Mouse (Mus musculus) heart, embryonic 12.5 days (tissue): Measurements from ENCODE around the gene Tnnt2. TPM values are rescaled to one million over a fixed set of nuclear protein-coding genes. Genes with fewer than 3 reads are reported as not detected.
A peak's percentile ranks its signal among the peaks of the same experiment; 100 is the strongest.

Experiments used
- ATAC-seq: fragments of 200-750 bp; cut with Nextera tagmentation; 2 replicates; pipeline ENCODE4 v1.8.0; 2017; ENCODE audit warnings: moderate TSS enrichment, moderate library complexity; ENCODE audit not compliant: insufficient number of reproducible peaks, low FRiP score
- H3K27ac ChIP-seq: fragments of 300-500 bp; sonication (generic); 2 replicates; pipeline ENCODE4 v1.5.1; 2016; ENCODE audit warnings: mild to moderate bottlenecking, moderate library complexity; ENCODE audit not compliant: poor library complexity, severe bottlenecking
- H3K27me3 ChIP-seq: fragments of 300-500 bp; sonication (generic); replicated peaks from 2 replicates; pipeline ENCODE4 v1.6.1; 2016; ENCODE audit warnings: mild to moderate bottlenecking, moderate library complexity
- H3K36me3 ChIP-seq: fragments of 300-500 bp; sonication (generic); 2 replicates; pipeline ENCODE4 v1.6.1; 2016; ENCODE audit warnings: mild to moderate bottlenecking, moderate library complexity
- H3K4me1 ChIP-seq: fragments of 300-500 bp; sonication (generic); replicated peaks from 2 replicates; pipeline ENCODE4 v1.6.1; 2016; ENCODE audit warnings: mild to moderate bottlenecking
- H3K4me2 ChIP-seq: fragments of 300-500 bp; sonication (generic); 2 replicates; pipeline ENCODE4 v1.6.1; 2016; ENCODE audit warnings: mild to moderate bottlenecking, moderate library complexity
- H3K4me3 ChIP-seq: fragments of 300-500 bp; sonication (generic); 2 replicates; pipeline ENCODE4 v1.5.1; 2016; ENCODE audit warnings: mild to moderate bottlenecking
- H3K9ac ChIP-seq: fragments of 300-500 bp; sonication (generic); 2 replicates; pipeline ENCODE4 v1.6.1; 2016; ENCODE audit warnings: mild to moderate bottlenecking, moderate library complexity
- H3K9me3 ChIP-seq: fragments of 300-500 bp; sonication (generic); replicated peaks from 2 replicates; pipeline ENCODE4 v1.6.1; 2016; ENCODE audit warnings: mild to moderate bottlenecking, moderate library complexity
- WGBS: fragments of 180-500 bp; shearing (Covaris S2); methylation state at CpG from one replicate; pipeline ENCODE4 v1.1.7; 2016; 5-methylcytosine and 5-hydroxymethylcytosine counted together
- polyA plus RNA-seq: library from polyadenylated mRNA; unstranded; fragments of >200 nt; fragmentation: Nextera tagmentation; extraction: Ambion mirVana; gene quantifications from 2 replicates; pipeline ENCODE4 v1.2.1, GENCODE M21; 2016

Tnnt2 gene
- polyA plus RNA-seq, 1 experiment from 2014 or later = 5,319 TPM

- 53% methylated on average over 4 of the region's 4 CpGs for WGBS
These were observed 19.9 kb downstream of the Tnnt2 start for GRCm38 (mm10) chr1:135856070-135856469.

GRCm38 (mm10) chr1:135857137-135857775 lies 21.1 kb downstream of the Tnnt2 start:
- Histone ChIP-seq H3K4me3 (no peak overlapping the region), H3K9ac (no peak overlapping the region), H3K27me3 (no peaks in the 10 kb centered on the region), H3K4me2 (no peak overlapping the region), H3K9me3 (no peaks in the 10 kb centered on the region), H3K27ac (no peak overlapping the region), H3K4me1 (peaks cover 41% of the 10 kb centered on the region), H3K36me3 (peaks cover 12% of the 10 kb centered on the region)
- WGBS = 59% methylated on average over 11 of the region's 11 CpGs
- no peak for ATAC-seq

More at GRCm38 (mm10) chr1:135856070-135856469, 19.9 kb downstream of the Tnnt2 start:
- Histone ChIP-seq H3K27me3 (no peaks in the 10 kb centered on the region), H3K4me3 (no peak overlapping the region), H3K4me2 (no peak overlapping the region), H3K9me3 (no peaks in the 10 kb centered on the region), H3K27ac (no peak overlapping the region), H3K36me3 (peaks cover 23% of the 10 kb centered on the region), H3K9ac (no peak overlapping the region), H3K4me1 (peaks cover 41% of the 10 kb centered on the region)
- ATAC-seq = no peak

- Histone ChIP-seq H3K27me3 (no peaks in the 10 kb centered on the region), H3K27ac (no peak overlapping the region), H3K4me3 (no peak overlapping the region), H3K36me3 (no peaks in the 10 kb centered on the region), H3K4me2 (no peak overlapping the region), H3K9me3 (no peaks in the 10 kb centered on the region), H3K9ac (no peak overlapping the region), H3K4me1 (peaks cover 41% of the 10 kb centered on the region)
- ATAC-seq = no peak
- WGBS = 88% methylated on average over 7 of the region's 7 CpGs
These were observed 22.4 kb downstream of the Tnnt2 start for GRCm38 (mm10) chr1:135858533-135858932.

- Histone ChIP-seq H3K4me1 (peaks cover 42% of the 10 kb centered on the region), H3K27ac (peak overlapping the region; percentile 67), H3K9me3 (no peaks in the 10 kb centered on the region), H3K27me3 (peaks cover 3% of the 10 kb centered on the region; the same call in 1 of the 2 replicates), H3K4me2 (no peak overlapping the region), H3K9ac (no peak overlapping the region), H3K4me3 (no peak overlapping the region), H3K36me3 (no peaks in the 10 kb centered on the region)
- 77% methylated on average over 5 of the region's 5 CpGs for WGBS
- ATAC-seq = no peak
These were observed 24.9 kb downstream of the Tnnt2 start for GRCm38 (mm10) chr1:135861091-135861490.

- Histone ChIP-seq H3K9ac (no peak overlapping the region), H3K4me1 (peaks cover 34% of the 10 kb centered on the region), H3K4me3 (no peak overlapping the region), H3K36me3 (no peaks in the 10 kb centered on the region), H3K9me3 (no peaks in the 10 kb centered on the region), H3K27me3 (peaks cover 13% of the 10 kb centered on the region), H3K27ac (peak overlapping the region; percentile 67), H3K4me2 (no peak overlapping the region)
- WGBS = 37% methylated on average over 9 of the region's 9 CpGs
- peak; percentile 65 for ATAC-seq
These were observed 25.9 kb downstream of the Tnnt2 start for GRCm38 (mm10) chr1:135861980-135862552.

GRCm38 (mm10) chr1:135862561-135862960 lies 26.4 kb downstream of the Tnnt2 start:
- Histone ChIP-seq H3K9me3 (no peaks in the 10 kb centered on the region), H3K27me3 (peaks cover 13% of the 10 kb centered on the region), H3K9ac (no peak overlapping the region), H3K36me3 (no peaks in the 10 kb centered on the region), H3K4me1 (peaks cover 31% of the 10 kb centered on the region), H3K27ac (peak overlapping the region; percentile 67), H3K4me3 (no peak overlapping the region), H3K4me2 (no peak overlapping the region)
- ATAC-seq = no peak
- 73% methylated on average over 5 of the region's 5 CpGs for WGBS

GRCm38 (mm10) chr1:135863786-135864335 lies 27.7 kb downstream of the Tnnt2 start:
- 65% methylated on average over 9 of the region's 9 CpGs for WGBS
- peaks cover 13% of the 10 kb centered on the region for H3K27me3 ChIP-seq
- no peak for ATAC-seq
- no peak overlapping the region for H3K9ac ChIP-seq
- peaks cover 31% of the 10 kb centered on the region for H3K4me1 ChIP-seq
- H3K36me3 ChIP-seq = no peaks in the 10 kb centered on the region
- no peak overlapping the region for H3K27ac ChIP-seq
- no peaks in the 10 kb centered on the region for H3K9me3 ChIP-seq
- no peak overlapping the region for H3K4me2 ChIP-seq
- no peak overlapping the region for H3K4me3 ChIP-seq

- no peak for ATAC-seq
- Histone ChIP-seq H3K4me3 (no peak overlapping the region), H3K36me3 (no peaks in the 10 kb centered on the region), H3K27ac (no peak overlapping the region), H3K9me3 (no peaks in the 10 kb centered on the region), H3K9ac (no peak overlapping the region), H3K27me3 (peaks cover 13% of the 10 kb centered on the region), H3K4me2 (no peak overlapping the region), H3K4me1 (peaks cover 31% of the 10 kb centered on the region)
- 79% methylated on average over 6 of the region's 6 CpGs for WGBS
These were observed 28.7 kb downstream of the Tnnt2 start for GRCm38 (mm10) chr1:135864830-135865229.

GRCm38 (mm10) chr1:135865518-135866194 lies 29.5 kb downstream of the Tnnt2 start:
- Histone ChIP-seq H3K27me3 (peaks cover 14% of the 10 kb centered on the region), H3K27ac (no peak overlapping the region), H3K4me1 (peaks cover 31% of the 10 kb centered on the region), H3K4me2 (no peak overlapping the region), H3K9me3 (no peaks in the 10 kb centered on the region), H3K4me3 (no peak overlapping the region), H3K36me3 (no peaks in the 10 kb centered on the region), H3K9ac (no peak overlapping the region)
- peak; percentile 55; the same call in 1 of the 2 replicates for ATAC-seq
- 48% methylated on average over 19 of the region's 19 CpGs for WGBS

GRCm38 (mm10) chr1:135868570-135868969 lies 32.4 kb downstream of the Tnnt2 start:
- peaks cover 4% of the 10 kb centered on the region; the same call in 1 of the 2 replicates for H3K4me1 ChIP-seq
- no peaks in the 10 kb centered on the region for H3K36me3 ChIP-seq
- H3K9me3 ChIP-seq = no peaks in the 10 kb centered on the region
- 79% methylated on average over 6 of the region's 6 CpGs for WGBS
- no peak overlapping the region for H3K4me3 ChIP-seq
- H3K27me3 ChIP-seq = peaks cover 23% of the 10 kb centered on the region
- H3K4me2 ChIP-seq = no peak overlapping the region
- H3K27ac ChIP-seq = no peak overlapping the region
- no peak overlapping the region for H3K9ac ChIP-seq
- ATAC-seq = no peak

GRCm38 (mm10) chr1:135872991-135873390 lies 36.8 kb downstream of the Tnnt2 start:
- WGBS = 81% methylated on average over 4 of the region's 4 CpGs
- no peak for ATAC-seq
- H3K9ac ChIP-seq = no peak overlapping the region

More at GRCm38 (mm10) chr1:135872991-135873390, 36.8 kb downstream of the Tnnt2 start:
- Histone ChIP-seq H3K36me3 (no peaks in the 10 kb centered on the region), H3K4me3 (no peak overlapping the region), H3K9me3 (no peaks in the 10 kb centered on the region), H3K27ac (no peak overlapping the region), H3K4me1 (no peaks in the 10 kb centered on the region), H3K27me3 (peaks cover 19% of the 10 kb centered on the region), H3K4me2 (no peak overlapping the region)
